In the genomic region with DNA sequence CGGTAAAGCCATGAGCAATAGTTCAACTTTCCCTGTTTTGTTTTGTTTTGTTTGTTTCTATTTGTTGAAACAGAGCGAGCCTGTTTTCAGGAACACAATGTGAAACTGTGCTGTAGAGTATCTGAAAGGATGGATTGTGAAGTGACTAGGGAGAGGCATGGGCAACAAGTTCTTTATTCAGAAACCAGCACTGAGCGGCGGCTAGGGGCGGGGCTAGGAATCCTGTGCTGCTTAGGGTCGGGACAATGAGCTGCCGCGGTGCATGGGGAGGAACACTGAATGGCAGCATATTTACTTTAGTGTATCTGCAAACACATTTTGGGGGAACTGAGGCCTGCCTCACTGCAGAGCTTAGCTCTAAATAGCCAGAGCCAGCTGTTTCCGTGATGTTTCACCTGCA, we compare ENCODE assay signal across 11 mouse cellular contexts. TPM values are rescaled to one million over a fixed set of nuclear protein-coding genes. Genes with fewer than 3 reads are reported as not detected.
DNase-seq lines count a peak whose midpoint lies in the region; ATAC-seq and TF ChIP-seq lines count a peak whose summit lies in the region.
"Had no signal": no experiment of that assay in that cellular context is flagged by ENCODE, and none has a peak within 500 bp of the region (broad histone marks: within the 10 kb centered on the region; RNA-seq: fewer than 3 reads in every experiment).

No protein-coding gene starts in this region.

- peak overlapping the region; percentile 33 for H3K4me3 ChIP-seq in forebrain, embryonic 10.5 days
- no peak overlapping the region for H3K4me3 ChIP-seq in stomach, postnatal 0 days (ENCODE audit: low read depth, low read length)
- no peak overlapping the region for H3K4me3 ChIP-seq in kidney, adult 2 months (ENCODE audit: insufficient read depth, low read depth, low read length)
- H3K4me3 ChIP-seq: limb, embryonic 15.5 days had no signal

- H3K27me3 ChIP-seq in forebrain, embryonic 10.5 days (ENCODE audit: poor library complexity, severe bottlenecking) = peaks cover 4% of the 10 kb centered on the region; the same call in 1 of the 2 replicates
- H3K27me3 ChIP-seq in stomach, postnatal 0 days (ENCODE audit: control insufficient read depth, insufficient read depth, low read length) = no peaks in the 10 kb centered on the region
- H3K27me3 ChIP-seq in kidney, adult 2 months (replicated peaks; ENCODE audit: control insufficient read depth, insufficient read depth, low read length) = no peaks in the 10 kb centered on the region
- H3K27me3 ChIP-seq: limb, embryonic 15.5 days had no signal

- peak overlapping the region; percentile 23; the same call in 1 of the 2 replicates for H3K4me2 ChIP-seq in stomach, postnatal 0 days (replicated peaks; ENCODE audit: low read depth)
- H3K4me2 ChIP-seq: limb, embryonic 15.5 days had no signal

- DNase-seq in right cerebral cortex, postnatal 4 days = peak; percentile 10
- DNase-seq in right cerebral cortex, adult 18-20 months = no peak
- peak; percentile 65 for DNase-seq in forebrain, embryonic 10.5 days (ENCODE audit: extremely low spot score, low spot score)
- DNase-seq in mesoderm, embryonic 11.5 days (ENCODE audit: low read depth, low spot score) = peak; percentile 23
- DNase-seq in stomach, postnatal 0 days (ENCODE audit: low spot score) = peak; percentile 18
- no peak for DNase-seq in natural killer cell, adult 2 months (ENCODE audit: low spot score in 2 of 2)
- DNase-seq in kidney, adult 2 months = no peak
- DNase-seq: kidney, adult 11 months had no signal

- peak overlapping the region; percentile 51; the same call in 1 of the 2 replicates for H3K27ac ChIP-seq in forebrain, embryonic 10.5 days
- H3K27ac ChIP-seq in stomach, postnatal 0 days (replicated peaks) = no peak overlapping the region
- H3K27ac ChIP-seq in kidney, adult 2 months (ENCODE audit: insufficient read depth, low read depth, low read length) = no peak overlapping the region
- H3K27ac ChIP-seq: limb, embryonic 15.5 days had no signal

- no peak for ATAC-seq in stomach, postnatal 0 days (ENCODE audit: low FRiP score, low TSS enrichment)
- ATAC-seq in monocyte, adult 5-6 weeks (replicated peaks; ENCODE audit: insufficient number of reproducible peaks, low FRiP score, low TSS enrichment, poor library complexity, severe bottlenecking) = no peak

- no peak overlapping the region for H3K9ac ChIP-seq in stomach, postnatal 0 days (ENCODE audit: low read length)
- H3K9ac ChIP-seq: limb, embryonic 15.5 days had no signal

- H3K9me3 ChIP-seq in forebrain, embryonic 10.5 days = no peaks in the 10 kb centered on the region
- no peaks in the 10 kb centered on the region for H3K9me3 ChIP-seq in stomach, postnatal 0 days (ENCODE audit: control insufficient read depth, low read length)
- H3K9me3 ChIP-seq: limb, embryonic 15.5 days had no signal

- TF ChIP-seq POLR2A in kidney, adult 2 months (IDR thresholded peaks at IDR 0.05; ENCODE audit: low read depth, low read length) = no peak

- WGBS in forebrain, embryonic 10.5 days = 14% methylated on average over 9 of the region's 9 CpGs
- 28% methylated on average over 9 of the region's 9 CpGs for WGBS in stomach, postnatal 0 days
- 41% methylated on average over 9 of the region's 9 CpGs for WGBS in kidney, adult 2 months

- no peaks in the 10 kb centered on the region for H3K36me3 ChIP-seq in forebrain, embryonic 10.5 days (replicated peaks)
- H3K36me3 ChIP-seq in stomach, postnatal 0 days (ENCODE audit: control insufficient read depth, insufficient read depth, low read length) = no peaks in the 10 kb centered on the region
- H3K36me3 ChIP-seq in kidney, adult 2 months (ENCODE audit: control insufficient read depth, insufficient read depth, low read length) = no peaks in the 10 kb centered on the region
- H3K36me3 ChIP-seq: limb, embryonic 15.5 days had no signal

- TF ChIP-seq CTCF in stomach, postnatal 0 days (IDR thresholded peaks at IDR 0.05; ENCODE audit: low read depth) = no peak
- TF ChIP-seq CTCF in kidney, adult 2 months (conservative IDR thresholded peaks at IDR 0.05; ENCODE audit: insufficient read depth, insufficient read length, low read depth, low read length) = no peak

- no peak for TF ChIP-seq EP300 in stomach, postnatal 0 days (optimal IDR thresholded peaks at IDR 0.05)

- peaks cover 17% of the 10 kb centered on the region for H3K4me1 ChIP-seq in forebrain, embryonic 10.5 days
- H3K4me1 ChIP-seq in stomach, postnatal 0 days (replicated peaks; ENCODE audit: control insufficient read depth, insufficient read depth) = no peaks in the 10 kb centered on the region
- H3K4me1 ChIP-seq in kidney, adult 2 months (ENCODE audit: control insufficient read depth, insufficient read depth, low read length) = no peaks in the 10 kb centered on the region
- H3K4me1 ChIP-seq: limb, embryonic 15.5 days had no signal

RNA-seq across cellular contexts. Expression of a gene that starts 53.0 kb away (rescaled TPM):
- polyA plus RNA-seq in forebrain, embryonic 10.5 days (2016; fragmentation: Nextera tagmentation; extraction: Ambion mirVana) = 0.78 and 0.81 TPM in 2 replicates
- 0.38 and 0.61 TPM in 2 replicates for polyA plus RNA-seq in stomach, postnatal 0 days (2015; fragmentation: Nextera tagmentation; extraction: Ambion mirVana)
- not detected in 3 replicates for total RNA-seq in monocyte, adult 5-6 weeks (2017)
- polyA plus RNA-seq in kidney, adult 2 months (2012; rRNA removed) = 0.58 and 1.1 TPM in 2 replicates
- total RNA-seq: common myeloid progenitor, adult 5-6 weeks had no signal

Comparison
In these comparisons a context has a peak if more than half of its experiments do, and no peak if none do; other contexts are left out.
1. DNase-seq: peak in right cerebral cortex, postnatal 4 days (single experiment), forebrain, embryonic 10.5 days (single experiment), mesoderm, embryonic 11.5 days (single experiment) and stomach, postnatal 0 days (single experiment); none in right cerebral cortex, adult 18-20 months (single experiment), natural killer cell, adult 2 months (0 of 2) and kidney, adult 2 months (single experiment).